Mouse (Mus musculus) R1 (cell line): ENCODE measurements at regions not wholly inside any gene's neighbourhood (a gene's known extent, or its start where the extent isn't known, plus 50 kb on each side); places are given as distances from the start of the nearest gene placed in this dataset.

Source experiments
- DNase-seq: peaks from one replicate; pipeline ENCODE4 v3.0.0-alpha.2; 2018; ENCODE audit warnings: low read depth, low spot score

GRCm38 (mm10) chr10:12207301-12207700 lies 661.9 kb downstream of the Utrn start:
- DNase-seq, result no peak

GRCm38 (mm10) chr10:12210181-12210580 lies 659.0 kb downstream of the Utrn start:
- no peak for DNase-seq

- peak; percentile 27 for DNase-seq
Observed at GRCm38 (mm10) chr10:12218879-12219278, 650.3 kb downstream of the Utrn start.

GRCm38 (mm10) chr10:12234141-12234540 lies 635.0 kb downstream of the Utrn start:
- DNase-seq, result no peak

GRCm38 (mm10) chr10:12248853-12249252 lies 620.3 kb downstream of the Utrn start:
- DNase-seq, result no peak

GRCm38 (mm10) chr10:12253274-12253673 lies 615.9 kb downstream of the Utrn start:
- DNase-seq, result no peak

- DNase-seq, result no peak
Observed at GRCm38 (mm10) chr10:12285679-12286078, 583.5 kb downstream of the Utrn start.

GRCm38 (mm10) chr10:12298887-12299286 lies 570.3 kb downstream of the Utrn start:
- no peak for DNase-seq

GRCm38 (mm10) chr10:12302396-12302795 lies 566.8 kb downstream of the Utrn start:
- no peak for DNase-seq

- DNase-seq, result no peak
Observed at GRCm38 (mm10) chr10:12320311-12320710, 548.9 kb downstream of the Utrn start.
